Mouse (Mus musculus) myocyte (in vitro differentiated cells): Measurements from ENCODE around the gene Tas1r1. TPM values are rescaled to one million over a fixed set of nuclear protein-coding genes. Genes with fewer than 3 reads are reported as not detected.
A peak's percentile ranks its signal among the peaks of the same experiment; 100 is the strongest.

Source experiments
- H3K27me3 ChIP-seq: one replicate; pipeline ENCODE4 v1.6.1; 2011; ENCODE audit not compliant: control insufficient read depth, insufficient read depth, insufficient read length
- H3K36me3 ChIP-seq: one replicate; pipeline ENCODE4 v1.6.1; 2011; ENCODE audit not compliant: control insufficient read depth, insufficient read depth
- H3K4me2 ChIP-seq: one replicate; pipeline ENCODE4 v1.6.1; 2011; ENCODE audit warnings: low read depth, control low read depth
- H3K4me3 ChIP-seq: one replicate; pipeline ENCODE4 v1.5.1; 2011; ENCODE audit warnings: mild to moderate bottlenecking, control low read depth, moderate library complexity
- H3K79me2 ChIP-seq: one replicate; pipeline ENCODE4 v1.6.1; 2011; ENCODE audit not compliant: control insufficient read depth, insufficient read depth
- H3ac ChIP-seq: one replicate; pipeline ENCODE4 v1.6.1; 2011; ENCODE audit not compliant: control insufficient read depth, insufficient read length
- CEBPB ChIP-seq: IDR thresholded peaks from 2 replicates; pipeline ENCODE4 v1.6.1; 2011; ENCODE audit warnings: mild to moderate bottlenecking, moderate library complexity; ENCODE audit not compliant: poor library complexity, insufficient read depth, severe bottlenecking
- E2F4 ChIP-seq: IDR thresholded peaks from one replicate; pipeline ENCODE4 v1.6.1; 2011; ENCODE audit warnings: mild to moderate bottlenecking, control low read depth, moderate library complexity; ENCODE audit not compliant: insufficient read depth
- MAX ChIP-seq: IDR thresholded peaks from one replicate; pipeline ENCODE4 v1.6.1; 2011; ENCODE audit warnings: low read depth, mild to moderate bottlenecking, control low read depth
- MYOD1 ChIP-seq, 3 experiments: IDR thresholded peaks; one replicate each; pipeline ENCODE4 v1.6.1; 2011; ENCODE audit warnings: control low read depth in 2 of 3, low read depth in 2 of 3, mild to moderate bottlenecking in 2 of 3, moderate library complexity in 1 of 3; ENCODE audit not compliant: insufficient read length in 2 of 3, control insufficient read depth in 1 of 3
- MYOG ChIP-seq, 3 experiments: IDR thresholded peaks; one replicate each; pipeline ENCODE4 v1.6.1; 2011; ENCODE audit warnings: control low read depth in 2 of 3, low read depth in 2 of 3, mild to moderate bottlenecking in 2 of 3; ENCODE audit not compliant: insufficient read length in 2 of 3, control insufficient read depth in 1 of 3, insufficient read depth in 1 of 3
- POLR2A ChIP-seq: IDR thresholded peaks from one replicate; pipeline ENCODE4 v1.6.1; 2011; ENCODE audit warnings: low read depth, mild to moderate bottlenecking, control low read depth, moderate library complexity; ENCODE audit not compliant: insufficient read length
- POLR2AphosphoS2 ChIP-seq: IDR thresholded peaks from one replicate; pipeline ENCODE4 v1.6.1; 2011; ENCODE audit warnings: low read depth, control low read depth; ENCODE audit not compliant: insufficient read length
- REST ChIP-seq: IDR thresholded peaks from one replicate; pipeline ENCODE4 v1.6.1; 2011; ENCODE audit warnings: mild to moderate bottlenecking, control low read depth, moderate library complexity; ENCODE audit not compliant: insufficient read depth, insufficient read length
- SRF ChIP-seq: IDR thresholded peaks from one replicate; pipeline ENCODE4 v1.6.1; 2011; ENCODE audit warnings: low read depth; ENCODE audit not compliant: control insufficient read depth, insufficient read length
- TCF12 ChIP-seq: IDR thresholded peaks from one replicate; pipeline ENCODE4 v1.6.1; 2011; ENCODE audit warnings: mild to moderate bottlenecking, control low read depth; ENCODE audit not compliant: poor library complexity, insufficient read depth, severe bottlenecking
- TCF3 ChIP-seq: IDR thresholded peaks from one replicate; pipeline ENCODE4 v1.6.1; 2011; ENCODE audit warnings: low read depth, control low read depth; ENCODE audit not compliant: insufficient read length
- USF1 ChIP-seq: IDR thresholded peaks from one replicate; pipeline ENCODE4 v1.6.1; 2011; ENCODE audit warnings: low read depth, mild to moderate bottlenecking, control low read depth, moderate library complexity
- polyA plus RNA-seq: library from polyadenylated mRNA; unstranded; fragments of >200 nt; fragmentation: generic; extraction: Trizol; gene quantifications from one replicate; pipeline ENCODE4 v1.2.1, GENCODE M21; 2012; ENCODE audit warnings: missing spikeins

Gene Tas1r1
- polyA plus RNA-seq, 1 experiment, result 14.7 TPM

DNA sequence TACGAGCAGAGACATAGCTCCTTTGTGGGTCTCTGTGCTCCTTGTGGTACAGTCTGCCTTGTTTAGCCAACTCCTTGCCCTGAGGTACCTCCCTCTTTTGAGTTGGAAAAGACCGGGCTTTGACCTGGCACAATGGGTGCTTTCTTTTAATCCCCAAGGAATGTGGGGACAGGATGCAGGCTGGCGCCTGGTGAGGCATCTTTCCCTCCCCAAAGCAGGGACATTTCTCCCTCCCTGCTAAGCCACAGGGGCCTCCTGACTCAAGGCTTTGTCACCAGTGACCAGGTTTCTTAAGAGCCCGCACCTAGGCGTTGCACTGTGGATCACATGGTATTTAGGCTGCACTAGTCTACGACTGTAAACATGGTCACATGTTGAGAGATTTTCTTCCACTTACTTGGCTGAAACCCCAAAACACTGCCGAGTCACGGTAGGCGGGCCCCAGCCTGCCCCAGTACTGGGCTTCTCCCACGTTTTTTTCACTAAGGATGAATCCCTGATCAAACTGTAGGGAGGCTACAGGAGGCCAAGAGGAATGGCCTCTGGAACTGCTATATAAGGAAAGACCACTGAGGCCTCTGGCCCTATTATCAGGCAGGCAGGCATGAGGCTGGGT is 28.2 kb downstream of the Tas1r1 start:
- peak overlapping the region; percentile 98 for H3K4me2 ChIP-seq
- TF ChIP-seq CEBPB, result no peak
- peak in 1 of 3 experiments; percentile 1 for TF ChIP-seq MYOD1 (IDR thresholded peaks at IDR 0.05; ENCODE audit: control insufficient read depth in 1 of 3, insufficient read length in 2 of 3, low read depth in 2 of 3)
- TF ChIP-seq USF1, result peak; percentile 89
- peak; percentile 86 for TF ChIP-seq MAX
- TF ChIP-seq POLR2AphosphoS2, result peak; percentile 8
- TF ChIP-seq POLR2A, result no peak
- no peak for TF ChIP-seq TCF3
- TF ChIP-seq MYOG (IDR thresholded peaks at IDR 0.05; ENCODE audit: control insufficient read depth in 1 of 3, insufficient read depth in 1 of 3, insufficient read length in 2 of 3, low read depth in 2 of 3), result no peak
- TF ChIP-seq E2F4, result no peak
- TF ChIP-seq SRF, result peak; percentile 68
- no peak for TF ChIP-seq TCF12
- peaks cover 42% of the 10 kb centered on the region for H3K79me2 ChIP-seq
- no peaks in the 10 kb centered on the region for H3K27me3 ChIP-seq
- H3ac ChIP-seq, result peak overlapping the region; percentile 69
- peak overlapping the region; percentile 55 for H3K4me3 ChIP-seq
- peaks cover 3% of the 10 kb centered on the region for H3K36me3 ChIP-seq

DNA sequence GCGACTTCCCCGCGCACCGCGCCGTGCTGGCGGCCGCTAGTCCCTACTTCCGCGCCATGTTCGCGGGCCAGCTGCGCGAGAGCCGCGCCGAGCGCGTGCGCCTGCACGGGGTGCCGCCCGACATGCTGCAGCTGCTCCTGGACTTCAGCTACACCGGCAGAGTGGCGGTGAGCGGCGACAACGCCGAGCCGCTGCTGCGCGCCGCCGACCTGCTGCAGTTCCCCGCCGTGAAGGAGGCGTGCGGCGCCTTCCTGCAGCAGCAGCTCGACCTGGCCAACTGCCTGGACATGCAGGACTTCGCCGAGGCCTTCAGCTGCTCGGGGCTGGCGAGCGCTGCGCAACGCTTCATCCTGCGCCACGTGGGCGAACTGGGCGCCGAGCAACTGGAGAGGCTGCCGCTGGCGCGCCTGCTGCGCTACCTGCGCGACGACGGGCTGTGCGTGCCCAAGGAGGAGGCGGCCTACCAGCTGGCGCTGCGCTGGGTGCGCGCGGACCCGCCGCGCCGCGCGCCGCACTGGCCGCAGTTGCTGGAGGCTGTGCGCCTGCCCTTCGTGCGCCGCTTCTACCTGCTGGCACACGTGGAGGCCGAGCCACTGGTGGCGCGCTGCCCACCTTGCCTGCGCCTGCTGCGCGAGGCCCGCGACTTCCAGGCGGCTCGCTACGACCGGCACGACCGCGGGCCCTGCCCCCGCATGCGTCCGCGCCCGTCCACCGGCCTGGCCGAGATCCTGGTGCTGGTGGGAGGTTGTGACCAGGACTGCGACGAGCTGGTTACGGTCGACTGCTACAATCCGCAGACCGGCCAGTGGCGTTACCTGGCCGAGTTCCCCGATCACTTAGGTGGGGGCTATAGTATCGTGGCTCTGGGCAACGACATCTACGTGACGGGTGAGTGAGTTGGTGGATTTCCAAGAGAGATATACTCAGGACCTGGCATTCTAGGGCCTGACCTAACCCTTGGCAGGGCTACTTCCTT is 29.0 kb downstream of the Tas1r1 start:
- H3K79me2 ChIP-seq, result peaks cover 41% of the 10 kb centered on the region
- H3K36me3 ChIP-seq, result no peaks in the 10 kb centered on the region
- TF ChIP-seq POLR2AphosphoS2 (no peak), MYOG (IDR thresholded peaks at IDR 0.05; ENCODE audit: control insufficient read depth in 1 of 3, insufficient read depth in 1 of 3, insufficient read length in 2 of 3, low read depth in 2 of 3) (peak in 2 of 3 experiments; percentile 45 to 69), MAX (no peak), USF1 (no peak), TCF12 (no peak), POLR2A (no peak), REST (no peak), MYOD1 (IDR thresholded peaks at IDR 0.05; ENCODE audit: control insufficient read depth in 1 of 3, insufficient read length in 2 of 3, low read depth in 2 of 3) (peak in 2 of 3 experiments; percentile 66 to 71), E2F4 (no peak), TCF3 (no peak), SRF (no peak), CEBPB (no peak)
- H3K4me3 ChIP-seq, result peak overlapping the region; percentile 55
- H3K27me3 ChIP-seq, result no peaks in the 10 kb centered on the region
- peak overlapping the region; percentile 69 for H3ac ChIP-seq
- H3K4me2 ChIP-seq, result peak overlapping the region; percentile 98

DNA sequence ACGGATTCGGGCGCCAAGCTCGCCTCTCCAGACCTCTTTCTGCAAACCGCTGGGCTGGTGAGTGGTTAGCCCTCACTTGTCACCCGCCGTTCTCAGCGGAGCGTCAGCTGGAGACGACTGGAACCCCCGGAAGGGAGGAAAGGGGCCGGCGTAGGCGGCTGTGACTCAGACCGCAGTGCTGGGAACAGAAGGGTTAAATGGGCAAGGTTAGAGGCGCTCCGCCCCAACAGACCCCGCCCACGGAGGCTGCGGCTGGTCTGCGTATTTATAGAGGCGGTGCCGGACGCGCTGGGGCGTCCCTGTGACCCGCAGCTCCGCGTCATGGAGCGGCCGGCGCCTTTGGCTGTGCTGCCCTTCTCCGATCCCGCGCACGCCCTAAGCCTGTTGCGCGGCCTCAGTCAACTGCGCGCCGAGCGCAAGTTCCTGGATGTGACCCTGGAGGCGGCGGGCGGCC is 29.7 kb downstream of the Tas1r1 start, which contains the start of gene Klhl21:
Gene Klhl21 (plus strand): TSS at position 182 of the 454 bp plus-strand sequence.
- H3K4me2 ChIP-seq, result peak within 1 kb of the TSS; percentile 100
- H3K79me2 ChIP-seq, result peaks cover 38% of the 10 kb centered on the region
- TF ChIP-seq REST, result no peak
- TF ChIP-seq CEBPB, result no peak
- no peak for TF ChIP-seq MAX
- no peak for TF ChIP-seq SRF
- TF ChIP-seq E2F4, result no peak
- TF ChIP-seq POLR2A, result peak; percentile 97
- TF ChIP-seq MYOD1 (IDR thresholded peaks at IDR 0.05; ENCODE audit: control insufficient read depth in 1 of 3, insufficient read length in 2 of 3, low read depth in 2 of 3), result peak in 2 of 3 experiments; percentile 28 to 60
- TF ChIP-seq TCF3, result no peak
- TF ChIP-seq POLR2AphosphoS2, result peak; percentile 99
- TF ChIP-seq USF1, result no peak
- peak in 1 of 3 experiments; percentile 60 for TF ChIP-seq MYOG (IDR thresholded peaks at IDR 0.05; ENCODE audit: control insufficient read depth in 1 of 3, insufficient read depth in 1 of 3, insufficient read length in 2 of 3, low read depth in 2 of 3)
- no peak for TF ChIP-seq TCF12
- H3K27me3 ChIP-seq, result no peaks in the 10 kb centered on the region
- H3K36me3 ChIP-seq, result no peaks in the 10 kb centered on the region
- peak within 1 kb of the TSS; percentile 55 for H3K4me3 ChIP-seq
- H3ac ChIP-seq, result peak within 1 kb of the TSS; percentile 69

DNA sequence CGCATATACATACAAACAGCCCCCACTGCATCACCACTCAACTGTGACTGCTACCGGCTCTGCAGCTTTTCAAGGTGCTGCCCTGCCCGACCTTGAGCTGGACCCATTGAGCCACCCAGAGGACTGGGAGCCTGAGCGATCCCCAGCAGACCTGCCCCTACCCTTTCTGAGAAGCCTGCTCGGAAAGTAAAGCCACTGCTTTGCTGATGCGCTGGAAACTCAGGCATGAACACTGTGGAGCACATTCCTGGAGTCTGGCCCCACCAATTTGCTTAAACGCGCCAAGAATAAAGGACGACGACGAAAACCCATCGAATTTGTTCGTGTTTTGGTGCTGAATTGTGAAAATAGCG is 30.2 kb downstream of the Tas1r1 start:
- H3K79me2 ChIP-seq, result peaks cover 35% of the 10 kb centered on the region
- H3K4me3 ChIP-seq, result peak overlapping the region; percentile 55
- no peak overlapping the region for H3ac ChIP-seq
- no peaks in the 10 kb centered on the region for H3K36me3 ChIP-seq
- TF ChIP-seq CEBPB (no peak), USF1 (no peak), SRF (no peak), REST (no peak), POLR2AphosphoS2 (no peak), MYOD1 (IDR thresholded peaks at IDR 0.05; ENCODE audit: control insufficient read depth in 1 of 3, insufficient read length in 2 of 3, low read depth in 2 of 3) (no peak), MYOG (IDR thresholded peaks at IDR 0.05; ENCODE audit: control insufficient read depth in 1 of 3, insufficient read depth in 1 of 3, insufficient read length in 2 of 3, low read depth in 2 of 3) (no peak), TCF12 (no peak)
- peak overlapping the region; percentile 100 for H3K4me2 ChIP-seq
- H3K27me3 ChIP-seq, result no peaks in the 10 kb centered on the region
